Mouse (Mus musculus) testis, adult 2 months (tissue): Measurements from ENCODE around the gene Csad. TPM values are rescaled to one million over a fixed set of nuclear protein-coding genes. Genes with fewer than 3 reads are reported as not detected.
A peak's percentile ranks its signal among the peaks of the same experiment; 100 is the strongest.

ENCODE experiments used
- H3K27ac ChIP-seq: fragments of 200-500 bp; 2 replicates; pipeline ENCODE4 v1.5.1; 2012; ENCODE audit warnings: low read depth, low read length; ENCODE audit not compliant: control insufficient read depth, insufficient read depth
- H3K27me3 ChIP-seq: fragments of 200-500 bp; 2 replicates; pipeline ENCODE4 v1.6.1; 2012; ENCODE audit warnings: mild to moderate bottlenecking, low read length, moderate library complexity; ENCODE audit not compliant: control insufficient read depth, insufficient read depth
- H3K36me3 ChIP-seq: fragments of 200-500 bp; 2 replicates; pipeline ENCODE4 v1.6.1; 2012; ENCODE audit warnings: mild to moderate bottlenecking, low read length; ENCODE audit not compliant: control insufficient read depth, insufficient read depth
- H3K4me1 ChIP-seq: fragments of 200-500 bp; 2 replicates; pipeline ENCODE4 v1.6.1; 2012; ENCODE audit warnings: low read length; ENCODE audit not compliant: control insufficient read depth, insufficient read depth
- H3K4me3 ChIP-seq: fragments of 200-500 bp; 2 replicates; pipeline ENCODE4 v1.5.1; 2012; ENCODE audit warnings: low read depth, mild to moderate bottlenecking, low read length, moderate library complexity, mixed read lengths; ENCODE audit not compliant: control insufficient read depth
- CTCF ChIP-seq: fragments of 200-500 bp; IDR thresholded peaks from 2 replicates; pipeline ENCODE4 v1.5.1; 2012; ENCODE audit warnings: low read depth, mild to moderate bottlenecking, inconsistent platforms, low read length, moderate library complexity; ENCODE audit not compliant: control insufficient read depth, insufficient read depth, insufficient replicate concordance
- POLR2A ChIP-seq: fragments of 200-500 bp; IDR thresholded peaks from 2 replicates; pipeline ENCODE4 v1.6.1; 2012; ENCODE audit warnings: low read depth, mild to moderate bottlenecking, inconsistent platforms, low read length, moderate library complexity; ENCODE audit not compliant: control insufficient read depth
- polyA plus RNA-seq: library from polyadenylated mRNA; depleted of rRNA; stranded (reverse); fragments of >200 nt; gene quantifications from 2 replicates; pipeline ENCODE4 v1.2.3, GENCODE M21; 2012

Csad gene
- polyA plus RNA-seq, 1 experiment = 23.1 TPM

GRCm38 (mm10) chr15:102179924-102180323, 24.6 kb downstream of the Csad start:
- Histone ChIP-seq H3K4me1 (no peaks in the 10 kb centered on the region), H3K4me3 (no peak overlapping the region), H3K36me3 (no peaks in the 10 kb centered on the region), H3K27me3 (no peaks in the 10 kb centered on the region), H3K27ac (no peak overlapping the region)
- no peak for TF ChIP-seq CTCF
- TF ChIP-seq POLR2A = no peak

- Histone ChIP-seq H3K27ac (no peak overlapping the region), H3K36me3 (no peaks in the 10 kb centered on the region), H3K27me3 (no peaks in the 10 kb centered on the region), H3K4me1 (no peaks in the 10 kb centered on the region), H3K4me3 (no peak overlapping the region)
- no peak for TF ChIP-seq POLR2A
- no peak for TF ChIP-seq CTCF
These were observed 25.4 kb downstream of the Csad start for GRCm38 (mm10) chr15:102179106-102179505.

- TF ChIP-seq POLR2A (no peak), CTCF (peak; percentile 37; the same call in 1 of the 2 replicates)
- no peak overlapping the region for H3K27ac ChIP-seq
These were observed 26.2 kb downstream of the Csad start for GRCm38 (mm10) chr15:102178279-102178678.

GRCm38 (mm10) chr15:102177417-102177816, 27.1 kb downstream of the Csad start:
- no peak overlapping the region for H3K27ac ChIP-seq
- H3K4me1 ChIP-seq = no peaks in the 10 kb centered on the region
- H3K27me3 ChIP-seq = no peaks in the 10 kb centered on the region
- no peaks in the 10 kb centered on the region for H3K36me3 ChIP-seq
- TF ChIP-seq CTCF (no peak), POLR2A (no peak)
- no peak overlapping the region for H3K4me3 ChIP-seq

More at GRCm38 (mm10) chr15:102178279-102178678, 26.2 kb downstream of the Csad start:
- Histone ChIP-seq H3K4me3 (no peak overlapping the region), H3K27me3 (no peaks in the 10 kb centered on the region), H3K36me3 (no peaks in the 10 kb centered on the region), H3K4me1 (no peaks in the 10 kb centered on the region)

- H3K4me3 ChIP-seq = no peak overlapping the region
- TF ChIP-seq CTCF (no peak), POLR2A (no peak)
- H3K27ac ChIP-seq = no peak overlapping the region
- H3K27me3 ChIP-seq = no peaks in the 10 kb centered on the region
- H3K4me1 ChIP-seq = no peaks in the 10 kb centered on the region
- H3K36me3 ChIP-seq = no peaks in the 10 kb centered on the region
These were observed 27.8 kb downstream of the Csad start for GRCm38 (mm10) chr15:102176571-102177316.

GRCm38 (mm10) chr15:102175736-102176319, 28.7 kb downstream of the Csad start:
- H3K27ac ChIP-seq = no peak overlapping the region
- H3K4me3 ChIP-seq = no peak overlapping the region
- TF ChIP-seq POLR2A (no peak), CTCF (no peak)

GRCm38 (mm10) chr15:102173581-102173980, 30.9 kb downstream of the Csad start:
- no peak overlapping the region for H3K27ac ChIP-seq
- no peaks in the 10 kb centered on the region for H3K4me1 ChIP-seq
- H3K27me3 ChIP-seq = no peaks in the 10 kb centered on the region
- H3K36me3 ChIP-seq = no peaks in the 10 kb centered on the region
- TF ChIP-seq POLR2A (no peak), CTCF (no peak)
- H3K4me3 ChIP-seq = no peak overlapping the region

More at GRCm38 (mm10) chr15:102175736-102176319, 28.7 kb downstream of the Csad start:
- no peaks in the 10 kb centered on the region for H3K4me1 ChIP-seq
- H3K27me3 ChIP-seq = no peaks in the 10 kb centered on the region
- H3K36me3 ChIP-seq = no peaks in the 10 kb centered on the region

- TF ChIP-seq POLR2A (no peak), CTCF (no peak)
- Histone ChIP-seq H3K27ac (no peak overlapping the region), H3K36me3 (no peaks in the 10 kb centered on the region), H3K4me3 (no peak overlapping the region), H3K27me3 (no peaks in the 10 kb centered on the region), H3K4me1 (no peaks in the 10 kb centered on the region)
These were observed 35.5 kb downstream of the Csad start for GRCm38 (mm10) chr15:102169064-102169463.
